In genomic region chr6:46450917-46451638, GRCm38 (mm10) we compare ENCODE assay signal across 17 mouse cellular contexts.
DNase-seq lines count a peak whose midpoint lies in the region; ATAC-seq lines count a peak whose summit lies in the region.
"Had no signal": no experiment of that assay in that cellular context is flagged by ENCODE, and none has a peak within 500 bp of the region (broad histone marks: within the 10 kb centered on the region; RNA-seq: fewer than 3 reads in every experiment).

No protein-coding gene starts in this region.

- no peaks in the 10 kb centered on the region for H3K9me3 ChIP-seq in midbrain, embryonic 10.5 days (replicated peaks)
- H3K9me3 ChIP-seq in midbrain, embryonic 16.5 days (replicated peaks; ENCODE audit: control insufficient read depth, low read length, poor library complexity, severe bottlenecking) = no peaks in the 10 kb centered on the region
- H3K9me3 ChIP-seq in hindbrain, embryonic 13.5 days = no peaks in the 10 kb centered on the region
- H3K9me3 ChIP-seq: forebrain, embryonic 15.5 days; heart, embryonic 10.5 days had no signal

- H3K36me3 ChIP-seq in midbrain, embryonic 10.5 days = no peaks in the 10 kb centered on the region
- H3K36me3 ChIP-seq in midbrain, embryonic 16.5 days (ENCODE audit: control insufficient read depth, insufficient read depth, low read length) = no peaks in the 10 kb centered on the region
- H3K36me3 ChIP-seq in hindbrain, embryonic 13.5 days = no peaks in the 10 kb centered on the region
- H3K36me3 ChIP-seq: forebrain, embryonic 15.5 days; heart, embryonic 10.5 days had no signal

- no peak overlapping the region for H3K4me3 ChIP-seq in midbrain, embryonic 10.5 days
- no peak overlapping the region for H3K4me3 ChIP-seq in midbrain, embryonic 16.5 days (ENCODE audit: low read depth, low read length)
- no peak overlapping the region for H3K4me3 ChIP-seq in hindbrain, embryonic 13.5 days
- H3K4me3 ChIP-seq: erythroblast, embryonic 14.5 days; forebrain, embryonic 15.5 days; heart, embryonic 10.5 days; layer of hippocampus, adult 2 months had no signal

- no peak for ATAC-seq in midbrain, embryonic 16.5 days
- peak; percentile 71 for ATAC-seq in hindbrain, embryonic 13.5 days (ENCODE audit: low FRiP score)
- ATAC-seq: forebrain, embryonic 15.5 days had no signal

- H3K4me1 ChIP-seq in midbrain, embryonic 10.5 days = 0 out of 2 replicates have a peak, but pooled peaks cover 2% of the 10 kb centered on the region
- H3K4me1 ChIP-seq in midbrain, embryonic 16.5 days (ENCODE audit: control insufficient read depth, insufficient read depth, low read length) = no peaks in the 10 kb centered on the region
- no peaks in the 10 kb centered on the region for H3K4me1 ChIP-seq in hindbrain, embryonic 13.5 days (replicated peaks)
- H3K4me1 ChIP-seq: forebrain, embryonic 15.5 days; heart, embryonic 10.5 days had no signal

- no peak overlapping the region for H3K4me2 ChIP-seq in midbrain, embryonic 16.5 days (ENCODE audit: low read length)
- H3K4me2 ChIP-seq in hindbrain, embryonic 13.5 days = no peak overlapping the region
- H3K4me2 ChIP-seq: forebrain, embryonic 15.5 days had no signal

- H3K27me3 ChIP-seq in midbrain, embryonic 10.5 days (ENCODE audit: low read depth, poor library complexity, severe bottlenecking) = no peaks in the 10 kb centered on the region
- H3K27me3 ChIP-seq in midbrain, embryonic 16.5 days (ENCODE audit: control insufficient read depth, insufficient read depth, low read depth, low read length) = no peaks in the 10 kb centered on the region
- H3K27me3 ChIP-seq in hindbrain, embryonic 13.5 days = no peaks in the 10 kb centered on the region
- H3K27me3 ChIP-seq: forebrain, embryonic 15.5 days had no signal

- no peak overlapping the region for H3K27ac ChIP-seq in midbrain, embryonic 10.5 days (replicated peaks)
- H3K27ac ChIP-seq in midbrain, embryonic 16.5 days (ENCODE audit: low read length) = no peak overlapping the region
- H3K27ac ChIP-seq in hindbrain, embryonic 13.5 days = no peak overlapping the region
- H3K27ac ChIP-seq: forebrain, embryonic 15.5 days; heart, embryonic 10.5 days; kidney, postnatal 0 days; layer of hippocampus, adult 2 months; liver, embryonic 14.5 days had no signal

- 83% methylated on average over 2 of the region's 2 CpGs for whole genome bisulfite sequencing in midbrain, embryonic 10.5 days
- WGBS in midbrain, embryonic 16.5 days = 86% methylated on average over 2 of the region's 2 CpGs
- 82% methylated on average over 2 of the region's 2 CpGs for WGBS in hindbrain, embryonic 13.5 days

- no peak overlapping the region for H3K9ac ChIP-seq in midbrain, embryonic 16.5 days (ENCODE audit: low read depth, low read length)
- no peak overlapping the region for H3K9ac ChIP-seq in hindbrain, embryonic 13.5 days
- H3K9ac ChIP-seq: forebrain, embryonic 15.5 days; liver, embryonic 14.5 days had no signal

- peak; percentile 12 for DNase-seq in midbrain, embryonic 10.5 days (ENCODE audit: low spot score)
- peak; percentile 21 for DNase-seq in neural tube, embryonic 10.5 days (ENCODE audit: extremely low spot score, low spot score)
- peak; percentile 19 for DNase-seq in retina, postnatal 1 day
- DNase-seq in thymus, postnatal 0 days (ENCODE audit: low spot score) = no peak
- no peak for DNase-seq in right cerebral cortex, adult 18-20 months
- DNase-seq: cerebellum, adult 9-10 months; gastrocnemius, postnatal 25 days; kidney, adult 11 months; thymus, postnatal 36 days had no signal

Comparison
In these comparisons a context has a peak if more than half of its experiments do, and no peak if none do; other contexts are left out.
1. DNase-seq: peak in midbrain, embryonic 10.5 days (single experiment), neural tube, embryonic 10.5 days (single experiment) and retina, postnatal 1 day (single experiment); none in thymus, postnatal 0 days (single experiment) and right cerebral cortex, adult 18-20 months (single experiment).